Mouse (Mus musculus) MEL (cell line): ENCODE results near the gene Opalin. TPM values are rescaled to one million over a fixed set of nuclear protein-coding genes. Genes with fewer than 3 reads are reported as not detected.

Experiments used
- DNase-seq: peaks from one replicate; pipeline ENCODE4 v3.0.0; 2011; ENCODE audit warnings: low read depth, low spot score
- H3K27ac ChIP-seq: 2 replicates; pipeline ENCODE4 v1.5.1; 2012; ENCODE audit warnings: low read depth, mild to moderate bottlenecking, control low read depth, low read length, moderate library complexity; ENCODE audit not compliant: control insufficient read depth
- H3K27me3 ChIP-seq, 2 experiments: fragments of 150-350 bp in 1 of 2; sonication (generic) in 1 of 2; 2 replicates each; pipeline ENCODE4 v1.6.1; 2012; ENCODE audit warnings: low read length in 2 of 2, mild to moderate bottlenecking in 2 of 2, improper control_type of control experiment in 1 of 2, moderate library complexity in 1 of 2; ENCODE audit not compliant: insufficient read depth in 2 of 2, control insufficient read depth in 1 of 2
- H3K36me3 ChIP-seq, 2 experiments: 2 replicates each; pipeline ENCODE4 v1.6.1; 2012 to 2014; ENCODE audit warnings: low read length in 2 of 2, improper control_type of control experiment in 1 of 2, inconsistent platforms in 1 of 2, mild to moderate bottlenecking in 1 of 2; ENCODE audit not compliant: insufficient read depth in 2 of 2, control insufficient read depth in 1 of 2
- H3K4me1 ChIP-seq, 2 experiments: fragments of 150-350 bp in 1 of 2; sonication (generic) in 1 of 2; 2 replicates each; pipeline ENCODE4 v1.6.1; 2012; ENCODE audit warnings: low read length in 2 of 2, improper control_type of control experiment in 1 of 2, mild to moderate bottlenecking in 1 of 2; ENCODE audit not compliant: insufficient read depth in 2 of 2, control insufficient read depth in 1 of 2
- H3K4me3 ChIP-seq, 2 experiments: fragments of 150-350 bp in 1 of 2; sonication (generic) in 1 of 2; 2 replicates each; pipeline ENCODE4 v1.5.1; 2012; ENCODE audit warnings: low read depth in 2 of 2, low read length in 2 of 2, mild to moderate bottlenecking in 2 of 2, moderate library complexity in 2 of 2, control low read depth in 1 of 2, improper control_type of control experiment in 1 of 2; ENCODE audit not compliant: control insufficient read depth in 1 of 2, insufficient read depth in 1 of 2
- H3K79me2 ChIP-seq: 2 replicates; pipeline ENCODE4 v1.6.1; 2012; ENCODE audit warnings: mild to moderate bottlenecking, low read length, moderate library complexity; ENCODE audit not compliant: control insufficient read depth, poor library complexity, insufficient read depth
- H3K9ac ChIP-seq: 2 replicates; pipeline ENCODE4 v1.6.1; 2012; ENCODE audit warnings: low read depth, mild to moderate bottlenecking, control low read depth, low read length, moderate library complexity; ENCODE audit not compliant: control insufficient read depth, poor library complexity, severe bottlenecking
- H3K9me3 ChIP-seq: fragments of 150-350 bp; sonication (generic); replicated peaks from 2 replicates; pipeline ENCODE4 v1.6.1; 2012; ENCODE audit warnings: mild to moderate bottlenecking, low read length, improper control_type of control experiment, moderate library complexity; ENCODE audit not compliant: insufficient read depth
- BHLHE40 ChIP-seq: IDR thresholded peaks from 2 replicates; pipeline ENCODE4 v1.6.1; 2012; ENCODE audit warnings: low read depth, mild to moderate bottlenecking, inconsistent platforms, low read length, improper control_type of control experiment, borderline replicate concordance
- CHD1 ChIP-seq: IDR thresholded peaks from 2 replicates; pipeline ENCODE4 v1.6.1; 2012; ENCODE audit warnings: low read depth, mild to moderate bottlenecking, inconsistent platforms, low read length, improper control_type of control experiment
- CTCF ChIP-seq, 3 experiments: IDR thresholded peaks in 2 of 3; conservative IDR thresholded peaks in 1 of 3; 2 replicates each; pipeline ENCODE4 v1.5.1; 2011 to 2012; ENCODE audit warnings: low read length in 3 of 3, low read depth in 2 of 3, mild to moderate bottlenecking in 2 of 3, improper control_type of control experiment in 1 of 3, inconsistent platforms in 1 of 3, mixed read lengths in 1 of 3, moderate library complexity in 1 of 3; ENCODE audit not compliant: control insufficient read depth in 1 of 3, insufficient read depth in 1 of 3, poor library complexity in 1 of 3, severe bottlenecking in 1 of 3
- GATA1 ChIP-seq: IDR thresholded peaks from 2 replicates; pipeline ENCODE4 v1.6.1; 2011; ENCODE audit warnings: low read depth, low read length, improper control_type of control experiment
- HCFC1 ChIP-seq: IDR thresholded peaks from 2 replicates; pipeline ENCODE4 v1.6.1; 2012; ENCODE audit warnings: low read depth, mild to moderate bottlenecking, inconsistent platforms, low read length, improper control_type of control experiment, moderate library complexity
- JUND ChIP-seq: IDR thresholded peaks from 2 replicates; pipeline ENCODE4 v1.6.1; 2011; ENCODE audit warnings: low read depth, mild to moderate bottlenecking, improper control_type of control experiment, low read length
- MAFK ChIP-seq: IDR thresholded peaks from 2 replicates; pipeline ENCODE4 v1.6.1; 2011; ENCODE audit warnings: low read depth, mild to moderate bottlenecking, low read length, improper control_type of control experiment, borderline replicate concordance
- MAX ChIP-seq: IDR thresholded peaks from 2 replicates; pipeline ENCODE4 v1.6.1; 2011; ENCODE audit warnings: low read length, improper control_type of control experiment
- MAZ ChIP-seq: IDR thresholded peaks from 2 replicates; pipeline ENCODE4 v1.6.1; 2012; ENCODE audit warnings: low read depth, mild to moderate bottlenecking, inconsistent platforms, low read length, improper control_type of control experiment
- MYB ChIP-seq: IDR thresholded peaks from 2 replicates; pipeline ENCODE4 v1.6.1; 2011; ENCODE audit warnings: mild to moderate bottlenecking, low read depth, low read length, improper control_type of control experiment
- MYC ChIP-seq: IDR thresholded peaks from 2 replicates; pipeline ENCODE4 v1.6.1; 2011; ENCODE audit warnings: low read depth, mild to moderate bottlenecking, low read length, improper control_type of control experiment, moderate library complexity
- NRF1 ChIP-seq: IDR thresholded peaks from 2 replicates; pipeline ENCODE4 v1.6.1; 2014; ENCODE audit warnings: low read depth, mild to moderate bottlenecking, inconsistent platforms, low read length, improper control_type of control experiment, moderate library complexity; ENCODE audit not compliant: poor library complexity, insufficient read depth, severe bottlenecking
- POLR2A ChIP-seq, 2 experiments: IDR thresholded peaks; 2 replicates each; pipeline ENCODE4 v1.6.1; 2011 to 2012; ENCODE audit warnings: low read length in 2 of 2, mild to moderate bottlenecking in 2 of 2, control low read depth in 1 of 2, improper control_type of control experiment in 1 of 2, low read depth in 1 of 2, moderate library complexity in 1 of 2; ENCODE audit not compliant: control insufficient read depth in 1 of 2, insufficient read depth in 1 of 2, poor library complexity in 1 of 2
- RAD21 ChIP-seq: IDR thresholded peaks from 2 replicates; pipeline ENCODE4 v1.6.1; 2011; ENCODE audit warnings: mild to moderate bottlenecking, low read depth, low read length, improper control_type of control experiment
- RCOR1 ChIP-seq: IDR thresholded peaks from 2 replicates; pipeline ENCODE4 v1.6.1; 2012; ENCODE audit warnings: low read depth, mild to moderate bottlenecking, inconsistent platforms, low read length, improper control_type of control experiment
- SIN3A ChIP-seq: IDR thresholded peaks from 2 replicates; pipeline ENCODE4 v1.6.1; 2012; ENCODE audit warnings: low read length, improper control_type of control experiment, inconsistent platforms
- TCF12 ChIP-seq: IDR thresholded peaks from 2 replicates; pipeline ENCODE4 v1.6.1; 2014; ENCODE audit warnings: low read depth, mild to moderate bottlenecking, inconsistent platforms, low read length, improper control_type of control experiment, moderate library complexity
- UBTF ChIP-seq: IDR thresholded peaks from 2 replicates; pipeline ENCODE4 v1.6.1; 2012; ENCODE audit warnings: low read depth, mild to moderate bottlenecking, inconsistent platforms, low read length, improper control_type of control experiment, moderate library complexity, borderline replicate concordance; ENCODE audit not compliant: insufficient read depth
- USF1 ChIP-seq: IDR thresholded peaks from 2 replicates; pipeline ENCODE4 v1.6.1; 2014; ENCODE audit warnings: low read depth, mild to moderate bottlenecking, inconsistent platforms, low read length, improper control_type of control experiment, moderate library complexity
- ZC3H11A ChIP-seq: IDR thresholded peaks from 2 replicates; pipeline ENCODE4 v1.6.1; 2012; ENCODE audit warnings: low read depth, mild to moderate bottlenecking, inconsistent platforms, low read length, improper control_type of control experiment
- ZMIZ1 ChIP-seq: IDR thresholded peaks from 2 replicates; pipeline ENCODE4 v1.6.1; 2012; ENCODE audit warnings: low read depth, mild to moderate bottlenecking, inconsistent platforms, low read length, improper control_type of control experiment, moderate library complexity
- ZNF384 ChIP-seq: IDR thresholded peaks from 2 replicates; pipeline ENCODE4 v1.6.1; 2012; ENCODE audit warnings: low read depth, mild to moderate bottlenecking, inconsistent platforms, low read length, improper control_type of control experiment
- polyA plus RNA-seq, 2 experiments: library from polyadenylated mRNA; stranded (reverse) in 1 of 2; unstranded in 1 of 2; fragments of >175 nt in 1 of 2; fragments of >200 nt in 1 of 2; gene quantifications; 2 replicates each; pipeline versions ENCODE4 v1.2.1 to v1.2.4; 2012; ENCODE audit warnings: low replicate concordance in 2 of 2, low read depth in 1 of 2; ENCODE audit not compliant: insufficient read length in 2 of 2, insufficient read depth in 1 of 2, missing spikeins in 1 of 2
- total RNA-seq: library from RNA; depleted of rRNA; stranded (reverse); fragments of 300-350 nt; gene quantifications from 2 replicates; pipeline ENCODE4 v1.2.3, GENCODE M21; 2012

Opalin gene
- total and polyA plus RNA-seq, 3 experiments: not detected

- Histone ChIP-seq H3K4me1 (no peaks in the 10 kb centered on the region), H3K27me3 (peaks cover 5 to 12% of the 10 kb centered on the region in 2 experiments), H3K36me3 (peaks cover 0 to 4% of the 10 kb centered on the region in 2 experiments; a peak in 2 of 4 replicates), H3K27ac (no peak overlapping the region), H3K9me3 (no peaks in the 10 kb centered on the region), H3K4me3 (no peak overlapping the region), H3K79me2 (no peaks in the 10 kb centered on the region), H3K9ac (no peak overlapping the region)
- DNase-seq: no peak
- TF ChIP-seq CHD1: no peak
- no peak for TF ChIP-seq MYB
- no peak for TF ChIP-seq GATA1
- no peak for TF ChIP-seq MAZ
- TF ChIP-seq UBTF: no peak
- no peak for TF ChIP-seq USF1
- TF ChIP-seq ZMIZ1: no peak
- no peak for TF ChIP-seq HCFC1
- no peak for TF ChIP-seq POLR2A (IDR thresholded peaks at IDR 0.05; ENCODE audit: control insufficient read depth in 1 of 2, insufficient read depth in 1 of 2, low read depth in 1 of 2, low read length in 2 of 2, poor library complexity in 1 of 2)
- TF ChIP-seq RCOR1: no peak
- no peak for TF ChIP-seq SIN3A
- TF ChIP-seq MAX: no peak
- TF ChIP-seq BHLHE40: no peak
- TF ChIP-seq TCF12: no peak
- no peak for TF ChIP-seq ZC3H11A
- no peak for TF ChIP-seq CTCF (IDR thresholded peaks at IDR 0.05 in 2 of 3, conservative IDR thresholded peaks at IDR 0.05 in 1 of 3; ENCODE audit: control insufficient read depth in 1 of 3, insufficient read depth in 1 of 3, low read depth in 2 of 3, low read length in 3 of 3, poor library complexity in 1 of 3, severe bottlenecking in 1 of 3)
- no peak for TF ChIP-seq ZNF384
- TF ChIP-seq RAD21: no peak
- TF ChIP-seq MYC: no peak
Observed at GRCm38 (mm10) chr19:41027024-41027423, 49.9 kb downstream of the Opalin start.

GRCm38 (mm10) chr19:41026551-41026950 lies 50.4 kb downstream of the Opalin start:
- TF ChIP-seq UBTF (no peak), MAFK (no peak), USF1 (no peak), SIN3A (no peak), NRF1 (no peak), JUND (no peak)
- Histone ChIP-seq H3K9ac (no peak overlapping the region), H3K4me1 (no peaks in the 10 kb centered on the region), H3K9me3 (no peaks in the 10 kb centered on the region), H3K79me2 (no peaks in the 10 kb centered on the region), H3K4me3 (no peak overlapping the region), H3K27ac (no peak overlapping the region), H3K36me3 (peaks cover 0 to 4% of the 10 kb centered on the region in 2 experiments; a peak in 2 of 4 replicates), H3K27me3 (peaks cover 5 to 11% of the 10 kb centered on the region in 2 experiments)
- DNase-seq: no peak
